Mouse (Mus musculus): ENCODE data around the gene Sp1. TPM values are rescaled to one million over a fixed set of nuclear protein-coding genes. Genes with fewer than 3 reads are reported as not detected.

Sp1 gene
- total and polyA plus RNA-seq, 3 experiments: 35.8 to 93.8 (median 50.5) TPM

DNA sequence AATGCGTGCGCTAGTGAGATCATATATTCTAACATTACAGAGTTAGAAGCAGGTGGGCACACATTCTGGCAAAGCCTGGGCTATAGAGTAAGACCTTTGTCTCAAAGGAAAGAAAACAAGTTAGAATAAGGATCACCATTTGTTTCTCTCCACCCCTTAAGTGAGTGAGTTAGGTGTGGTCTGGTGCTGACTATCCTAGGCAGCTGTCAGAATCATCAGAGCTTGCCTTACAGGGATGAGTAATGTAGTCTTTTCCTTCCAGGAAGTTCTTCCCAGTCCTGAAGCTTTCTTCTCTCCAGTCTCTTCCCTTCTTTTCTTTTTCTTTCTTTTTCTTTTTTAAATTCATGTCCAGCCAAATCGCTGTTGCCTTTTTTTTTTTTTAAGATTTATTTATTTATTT, 3.7 kb upstream of the Sp1 start:
- Histone ChIP-seq H3K36me3 (replicated peaks) (peaks cover 2% of the 10 kb centered on the region), H3K9me3 (replicated peaks) (no peaks in the 10 kb centered on the region), H3K4me1 (ENCODE audit: insufficient read depth, low read depth, low read length) (peaks cover 47% of the 10 kb centered on the region), H3K4me3 (ENCODE audit: low read depth, low read length) (no peak overlapping the region), H3K27me3 (ENCODE audit: insufficient read depth, low read length) (no peaks in the 10 kb centered on the region)
- no peak for ATAC-seq (ENCODE audit: extremely low read depth, insufficient number of reproducible peaks, low FRiP score, poor library complexity, severe bottlenecking)
- DNase-seq (ENCODE audit: low spot score): no peak
- no peak for TF ChIP-seq TAL1 (conservative IDR thresholded peaks at IDR 0.05; ENCODE audit: low read depth, low read length)
- no peak for TF ChIP-seq GATA1 (IDR thresholded peaks at IDR 0.05; ENCODE audit: borderline replicate concordance, low read length)
- no peak for TF ChIP-seq CTCF (IDR thresholded peaks at IDR 0.05; ENCODE audit: low read depth, low read length)
- TF ChIP-seq POLR2AphosphoS5 (IDR thresholded peaks at IDR 0.05; ENCODE audit: insufficient replicate concordance, low read depth, low read length): no peak
- TF ChIP-seq GATA2 (IDR thresholded peaks at IDR 0.05; ENCODE audit: borderline replicate concordance, low read depth, low read length): no peak

DNA sequence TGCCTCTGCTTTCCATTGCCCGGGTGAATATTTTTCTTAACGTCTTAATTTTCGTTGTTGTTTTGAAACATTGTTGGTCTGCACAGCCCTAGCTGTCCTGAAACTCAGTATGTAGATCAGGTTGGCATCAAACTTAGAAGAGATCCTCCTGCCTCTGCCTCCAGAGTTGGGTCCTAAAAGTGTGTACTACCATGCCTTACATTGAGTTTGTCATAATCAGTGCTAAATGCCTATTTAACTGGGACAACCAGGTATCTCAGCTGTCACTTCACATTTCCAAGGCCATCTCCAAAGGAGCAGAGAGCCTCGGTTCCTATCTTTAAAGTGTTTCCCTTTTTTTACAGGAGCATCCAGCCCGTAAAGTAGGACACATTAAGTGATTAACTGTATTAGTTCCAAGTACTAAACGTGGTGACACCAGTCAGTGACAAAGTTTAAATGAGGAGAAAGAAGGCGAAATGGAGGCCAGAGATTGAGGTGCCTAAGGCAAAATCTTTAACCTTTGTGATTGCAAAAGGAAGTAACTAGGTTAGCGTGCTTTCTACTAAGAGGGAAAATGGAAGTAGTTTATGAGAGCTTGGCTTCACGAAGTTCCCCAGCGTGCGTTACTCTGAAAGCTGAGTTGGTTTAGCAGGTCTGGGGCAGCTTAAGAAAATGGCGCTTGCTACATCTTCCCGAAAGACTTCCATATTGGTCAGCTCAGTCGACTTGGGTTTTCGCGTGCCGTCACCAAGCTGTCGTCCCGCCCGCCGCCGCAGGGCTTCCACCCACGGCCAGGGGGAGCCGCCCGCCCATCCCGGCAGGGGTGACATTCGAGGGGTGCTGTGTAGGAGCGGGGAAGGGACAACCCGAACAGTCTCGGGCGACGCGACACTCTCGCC, 1.1 kb upstream of the Sp1 start:
- peaks cover 26% of the 10 kb centered on the region for H3K36me3 ChIP-seq (replicated peaks)
- H3K27me3 ChIP-seq (ENCODE audit: insufficient read depth, low read length): no peaks in the 10 kb centered on the region
- H3K4me3 ChIP-seq (ENCODE audit: low read depth, low read length): peak overlapping the region; percentile 76
- ATAC-seq (ENCODE audit: extremely low read depth, insufficient number of reproducible peaks, low FRiP score, poor library complexity, severe bottlenecking) (no peak), DNase-seq (ENCODE audit: low spot score) (no peak)
- H3K4me1 ChIP-seq (ENCODE audit: insufficient read depth, low read depth, low read length): peaks cover 59% of the 10 kb centered on the region
- TF ChIP-seq CTCF (IDR thresholded peaks at IDR 0.05; ENCODE audit: low read depth, low read length) (no peak), POLR2AphosphoS5 (IDR thresholded peaks at IDR 0.05; ENCODE audit: insufficient replicate concordance, low read depth, low read length) (no peak; the same call in 1 of the 2 replicates), GATA2 (IDR thresholded peaks at IDR 0.05; ENCODE audit: borderline replicate concordance, low read depth, low read length) (no peak), GATA1 (IDR thresholded peaks at IDR 0.05; ENCODE audit: borderline replicate concordance, low read length) (no peak), TAL1 (conservative IDR thresholded peaks at IDR 0.05; ENCODE audit: low read depth, low read length) (no peak)
- H3K9me3 ChIP-seq (replicated peaks): no peaks in the 10 kb centered on the region

DNA sequence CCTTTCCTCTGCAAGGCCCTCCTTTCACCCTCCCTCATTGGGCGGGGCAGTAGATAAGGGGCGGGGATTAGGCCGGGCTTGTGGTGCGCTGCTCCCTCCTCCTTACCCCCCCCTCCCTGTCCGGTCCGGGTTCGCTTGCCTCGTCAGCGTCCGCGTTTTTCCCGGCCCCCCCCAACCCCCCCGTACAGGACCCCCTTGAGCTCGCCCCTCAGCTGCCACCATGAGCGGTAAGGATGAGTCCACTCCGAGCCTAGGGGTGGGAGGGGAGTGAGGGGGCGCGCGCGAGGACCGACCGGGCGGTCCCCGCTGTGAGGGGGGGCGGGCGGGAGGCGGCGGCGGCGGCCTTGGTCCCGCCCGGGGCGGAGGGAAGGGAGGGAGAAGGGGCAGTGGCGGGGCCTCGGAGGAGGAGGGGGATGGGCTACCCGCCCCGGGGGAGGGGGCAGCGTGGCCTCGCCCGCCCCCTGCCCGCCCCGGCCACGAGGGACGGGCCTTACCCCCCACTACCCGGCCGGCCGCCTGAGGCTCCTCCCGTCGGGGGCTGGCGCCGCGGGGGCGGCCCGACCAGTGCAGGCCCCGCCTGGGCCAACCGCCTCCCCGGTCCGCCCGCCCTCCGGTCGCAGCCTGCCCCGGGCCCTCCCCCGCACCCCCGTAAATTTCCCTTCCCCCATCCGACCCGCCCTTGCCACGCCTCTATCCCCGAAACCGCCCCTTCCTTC, 411 bp downstream of the Sp1 start:
- peaks cover 58% of the 10 kb centered on the region for H3K4me1 ChIP-seq (ENCODE audit: insufficient read depth, low read depth, low read length)
- H3K27me3 ChIP-seq (ENCODE audit: insufficient read depth, low read length): no peaks in the 10 kb centered on the region
- no peaks in the 10 kb centered on the region for H3K9me3 ChIP-seq (replicated peaks)
- peaks cover 40% of the 10 kb centered on the region for H3K36me3 ChIP-seq (replicated peaks)
- ATAC-seq (ENCODE audit: extremely low read depth, insufficient number of reproducible peaks, low FRiP score, poor library complexity, severe bottlenecking) (no peak), DNase-seq (ENCODE audit: low spot score) (peak; percentile 79)
- peak overlapping the region; percentile 76 for H3K4me3 ChIP-seq (ENCODE audit: low read depth, low read length)
- TF ChIP-seq CTCF (IDR thresholded peaks at IDR 0.05; ENCODE audit: low read depth, low read length) (no peak), GATA1 (IDR thresholded peaks at IDR 0.05; ENCODE audit: borderline replicate concordance, low read length) (no peak), TAL1 (conservative IDR thresholded peaks at IDR 0.05; ENCODE audit: low read depth, low read length) (no peak), GATA2 (IDR thresholded peaks at IDR 0.05; ENCODE audit: borderline replicate concordance, low read depth, low read length) (no peak), POLR2AphosphoS5 (IDR thresholded peaks at IDR 0.05; ENCODE audit: insufficient replicate concordance, low read depth, low read length) (no peak)

DNA sequence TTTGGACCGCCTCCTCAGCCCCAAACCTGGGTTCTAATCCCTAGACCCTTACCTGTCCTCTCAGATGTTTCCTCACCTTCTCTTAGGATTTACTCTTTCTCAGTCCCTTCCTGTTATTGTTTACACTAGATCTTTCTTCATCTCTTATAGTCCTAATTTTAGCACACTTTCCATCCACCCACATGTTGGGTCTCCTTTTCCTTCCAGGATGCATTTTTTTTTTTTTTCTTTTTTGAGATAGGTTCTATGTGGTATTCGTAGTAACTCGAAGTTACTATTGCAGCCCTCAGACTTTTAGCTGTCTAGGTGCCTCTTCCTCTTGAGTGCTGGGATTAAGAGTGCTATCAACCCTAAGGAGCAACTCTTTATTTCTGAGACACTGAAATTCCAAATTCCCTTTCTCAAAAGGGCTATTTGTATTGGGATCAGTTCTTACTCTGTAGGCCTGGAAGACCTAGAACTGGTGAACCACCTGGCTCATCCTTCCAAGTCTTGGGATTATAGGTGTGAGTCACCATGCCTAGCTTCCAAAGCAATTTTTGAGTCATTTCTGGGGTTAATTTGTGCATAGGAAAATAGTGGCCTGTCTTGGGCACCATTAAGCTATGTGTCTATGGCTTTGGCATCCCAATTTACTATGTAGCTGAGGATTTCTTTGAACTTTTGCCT, 1.1 kb downstream of the Sp1 start:
- DNase-seq (ENCODE audit: low spot score) (no peak), ATAC-seq (ENCODE audit: extremely low read depth, insufficient number of reproducible peaks, low FRiP score, poor library complexity, severe bottlenecking) (no peak)
- Histone ChIP-seq H3K4me3 (ENCODE audit: low read depth, low read length) (peak overlapping the region; percentile 76), H3K4me1 (ENCODE audit: insufficient read depth, low read depth, low read length) (peaks cover 57% of the 10 kb centered on the region), H3K36me3 (replicated peaks) (peaks cover 47% of the 10 kb centered on the region), H3K9me3 (replicated peaks) (no peaks in the 10 kb centered on the region), H3K27me3 (ENCODE audit: insufficient read depth, low read length) (no peaks in the 10 kb centered on the region)
- TF ChIP-seq CTCF (IDR thresholded peaks at IDR 0.05; ENCODE audit: low read depth, low read length): no peak
- no peak for TF ChIP-seq POLR2AphosphoS5 (IDR thresholded peaks at IDR 0.05; ENCODE audit: insufficient replicate concordance, low read depth, low read length)
- no peak for TF ChIP-seq GATA1 (IDR thresholded peaks at IDR 0.05; ENCODE audit: borderline replicate concordance, low read length)
- TF ChIP-seq TAL1 (conservative IDR thresholded peaks at IDR 0.05; ENCODE audit: low read depth, low read length): no peak
- TF ChIP-seq GATA2 (IDR thresholded peaks at IDR 0.05; ENCODE audit: borderline replicate concordance, low read depth, low read length): no peak

DNA sequence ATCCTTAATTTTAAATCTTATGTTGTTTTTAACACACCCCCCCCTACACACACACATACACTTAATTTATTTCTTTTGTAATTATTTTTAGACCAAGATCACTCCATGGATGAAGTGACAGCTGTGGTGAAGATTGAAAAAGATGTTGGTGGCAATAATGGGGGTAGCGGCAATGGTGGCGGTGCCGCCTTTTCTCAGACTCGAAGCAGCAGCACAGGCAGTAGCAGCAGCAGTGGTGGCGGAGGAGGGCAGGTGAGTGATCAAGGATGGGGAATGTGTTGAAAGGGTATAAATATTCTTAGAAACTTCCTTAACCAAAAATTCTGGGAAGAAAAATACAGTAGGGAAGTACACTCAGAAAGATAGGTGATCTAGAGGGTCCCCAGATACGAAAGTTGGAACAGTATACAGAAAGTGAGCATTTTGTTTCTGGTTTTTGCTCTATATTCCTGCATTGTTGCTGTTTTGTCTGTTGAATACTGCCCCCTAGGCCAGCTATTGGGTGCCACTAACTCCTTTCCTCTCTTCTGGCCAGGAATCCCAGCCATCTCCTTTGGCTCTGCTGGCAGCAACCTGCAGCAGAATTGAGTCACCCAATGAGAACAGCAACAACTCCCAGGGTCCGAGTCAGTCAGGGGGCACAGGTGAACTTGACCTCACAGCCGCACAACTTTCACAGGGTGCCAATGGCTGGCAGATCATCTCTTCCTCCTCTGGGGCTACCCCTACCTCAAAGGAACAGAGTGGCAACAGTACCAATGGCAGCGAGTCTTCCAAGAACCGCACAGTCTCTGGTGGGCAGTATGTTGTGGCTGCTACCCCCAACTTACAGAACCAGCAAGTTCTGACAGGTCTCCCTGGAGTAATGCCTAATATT, 2.0 kb downstream of the Sp1 start:
- ATAC-seq (ENCODE audit: extremely low read depth, insufficient number of reproducible peaks, low FRiP score, poor library complexity, severe bottlenecking) (no peak), DNase-seq (ENCODE audit: low spot score) (no peak)
- TF ChIP-seq GATA1 (IDR thresholded peaks at IDR 0.05; ENCODE audit: borderline replicate concordance, low read length): no peak
- no peak for TF ChIP-seq POLR2AphosphoS5 (IDR thresholded peaks at IDR 0.05; ENCODE audit: insufficient replicate concordance, low read depth, low read length)
- TF ChIP-seq TAL1 (conservative IDR thresholded peaks at IDR 0.05; ENCODE audit: low read depth, low read length): no peak
- no peak for TF ChIP-seq GATA2 (IDR thresholded peaks at IDR 0.05; ENCODE audit: borderline replicate concordance, low read depth, low read length)
- TF ChIP-seq CTCF (IDR thresholded peaks at IDR 0.05; ENCODE audit: low read depth, low read length): no peak
- H3K9me3 ChIP-seq (replicated peaks): no peaks in the 10 kb centered on the region
- peak overlapping the region; percentile 14; the same call in 1 of the 2 replicates for H3K4me3 ChIP-seq (ENCODE audit: low read depth, low read length)
- peaks cover 54% of the 10 kb centered on the region for H3K36me3 ChIP-seq (replicated peaks)
- no peaks in the 10 kb centered on the region for H3K27me3 ChIP-seq (ENCODE audit: insufficient read depth, low read length)
- H3K4me1 ChIP-seq (ENCODE audit: insufficient read depth, low read depth, low read length): peaks cover 56% of the 10 kb centered on the region
